Mouse (Mus musculus) midbrain, embryonic 11.5 days (tissue): ENCODE data around the gene Ap3b2. TPM values are rescaled to one million over a fixed set of nuclear protein-coding genes. Genes with fewer than 3 reads are reported as not detected.
"Not testable (repeated sequence)": the region's sequence is repeated elsewhere in the genome, so short reads cannot be mapped to it uniquely, and the experiment has no call there.

ENCODE experiments used
- ATAC-seq: fragments of 200-750 bp; cut with Nextera tagmentation; 2 replicates; pipeline ENCODE4 v1.8.0; 2017; ENCODE audit warnings: moderate TSS enrichment, moderate library complexity; ENCODE audit not compliant: low FRiP score
- DNase-seq: peaks from one replicate; pipeline ENCODE4 v3.0.0; 2015; ENCODE audit warnings: low spot score; ENCODE audit errors: missing footprints
- H3K27ac ChIP-seq: fragments of 300-500 bp; sonication (generic); 2 replicates; pipeline ENCODE4 v1.5.1; 2014; ENCODE audit warnings: low read depth, low read length
- H3K27me3 ChIP-seq: fragments of 300-500 bp; sonication (generic); 2 replicates; pipeline ENCODE4 v1.6.1; 2014; ENCODE audit warnings: mild to moderate bottlenecking, low read length, moderate library complexity, mixed read lengths; ENCODE audit not compliant: control insufficient read depth, insufficient read depth
- H3K36me3 ChIP-seq: fragments of 300-500 bp; sonication (generic); 2 replicates; pipeline ENCODE4 v1.6.1; 2014; ENCODE audit warnings: mild to moderate bottlenecking, low read length, moderate library complexity, mixed read lengths; ENCODE audit not compliant: control insufficient read depth, insufficient read depth
- H3K4me1 ChIP-seq: fragments of 300-500 bp; sonication (generic); 2 replicates; pipeline ENCODE4 v1.6.1; 2014; ENCODE audit warnings: low read length; ENCODE audit not compliant: control insufficient read depth, insufficient read depth
- H3K4me2 ChIP-seq: fragments of 300-500 bp; sonication (generic); 2 replicates; pipeline ENCODE4 v1.6.1; 2014; ENCODE audit warnings: mild to moderate bottlenecking, moderate library complexity
- H3K4me3 ChIP-seq: fragments of 300-500 bp; sonication (generic); 2 replicates; pipeline ENCODE4 v1.5.1; 2014; ENCODE audit warnings: low read depth, low read length
- H3K9ac ChIP-seq: fragments of 300-500 bp; sonication (generic); 2 replicates; pipeline ENCODE4 v1.6.1; 2014; ENCODE audit warnings: low read length
- H3K9me3 ChIP-seq: fragments of 300-500 bp; sonication (generic); 2 replicates; pipeline ENCODE4 v1.6.1; 2016; ENCODE audit warnings: low read length; ENCODE audit not compliant: control insufficient read depth
- WGBS: fragments of 180-500 bp; shearing (Covaris S2); extraction: QIAGEN DNeasy Blood & Tissue Kit; methylation state at CpG from one replicate; pipeline ENCODE4 v1.1.7; 2014; 5-methylcytosine and 5-hydroxymethylcytosine counted together
- polyA plus RNA-seq: library from polyadenylated mRNA; unstranded; fragments of >200 nt; fragmentation: Nextera tagmentation; extraction: Ambion mirVana; gene quantifications from 2 replicates; pipeline ENCODE4 v1.2.1, GENCODE M21; 2014

The Ap3b2 gene
- polyA plus RNA-seq, 1 experiment from 2014 or later, result 34.4 TPM

GRCm38 (mm10) chr7:81480800-81481199 is 12.9 kb downstream of the Ap3b2 start:
- Histone ChIP-seq H3K27me3 (peaks cover 12% of the 10 kb centered on the region), H3K9me3 (no peaks in the 10 kb centered on the region), H3K4me3 (no peak overlapping the region), H3K4me1 (peaks cover 6% of the 10 kb centered on the region; the same call in 1 of the 2 replicates), H3K4me2 (0 out of 2 replicates have a peak overlapping the region, but pooled peaks have one; percentile 6), H3K9ac (no peak overlapping the region), H3K36me3 (no peaks in the 10 kb centered on the region), H3K27ac (no peak overlapping the region)
- peak; percentile 51; the same call in 1 of the 2 replicates for ATAC-seq
- DNase-seq, result no peak
- WGBS, result 1% methylated on average over 8 of the region's 8 CpGs

GRCm38 (mm10) chr7:81479531-81480090 is 14.1 kb downstream of the Ap3b2 start:
- 78% methylated on average over 3 of the region's 3 CpGs for WGBS
- Histone ChIP-seq H3K9ac (no peak overlapping the region), H3K4me1 (peaks cover 6% of the 10 kb centered on the region; the same call in 1 of the 2 replicates), H3K4me3 (no peak overlapping the region), H3K27me3 (peaks cover 12% of the 10 kb centered on the region), H3K4me2 (no peak overlapping the region), H3K36me3 (no peaks in the 10 kb centered on the region), H3K27ac (no peak overlapping the region), H3K9me3 (no peaks in the 10 kb centered on the region)
- DNase-seq (no peak), ATAC-seq (no peak)

- DNase-seq, H3K9me3 ChIP-seq, H3K9ac ChIP-seq, H3K36me3 ChIP-seq, H3K4me1 ChIP-seq, H3K4me2 ChIP-seq, H3K4me3 ChIP-seq, H3K27ac ChIP-seq, ATAC-seq: not testable (repeated sequence)
- peaks cover 12% of the 10 kb centered on the region for H3K27me3 ChIP-seq
These were observed 15.5 kb downstream of the Ap3b2 start for GRCm38 (mm10) chr7:81478261-81478660.

GRCm38 (mm10) chr7:81476833-81477232 is 16.9 kb downstream of the Ap3b2 start:
- peaks cover 6% of the 10 kb centered on the region; the same call in 1 of the 2 replicates for H3K4me1 ChIP-seq
- DNase-seq, result no peak
- no peaks in the 10 kb centered on the region for H3K36me3 ChIP-seq
- H3K27me3 ChIP-seq, result peaks cover 12% of the 10 kb centered on the region
- no peaks in the 10 kb centered on the region for H3K9me3 ChIP-seq
- peak overlapping the region; percentile 0; the same call in 1 of the 2 replicates for H3K4me2 ChIP-seq
- H3K4me3 ChIP-seq, result no peak overlapping the region
- H3K9ac ChIP-seq, result no peak overlapping the region
- H3K27ac ChIP-seq, result no peak overlapping the region
- peak; percentile 64 for ATAC-seq
- WGBS, result 3% methylated on average over 24 of the region's 24 CpGs

- H3K9me3 ChIP-seq, result no peaks in the 10 kb centered on the region
- H3K36me3 ChIP-seq, result no peaks in the 10 kb centered on the region
- DNase-seq (no peak), ATAC-seq (no peak)
- no peak overlapping the region for H3K4me2 ChIP-seq
- H3K9ac ChIP-seq, result no peak overlapping the region
- 65% methylated on average over 3 of the region's 3 CpGs for WGBS
- H3K27ac ChIP-seq, result no peak overlapping the region
- no peaks in the 10 kb centered on the region; the same call in 1 of the 2 replicates for H3K4me1 ChIP-seq
- peaks cover 12% of the 10 kb centered on the region for H3K27me3 ChIP-seq
- H3K4me3 ChIP-seq, result no peak overlapping the region
These were observed 18.5 kb downstream of the Ap3b2 start for GRCm38 (mm10) chr7:81475221-81475620.

GRCm38 (mm10) chr7:81464906-81465450 is 28.7 kb downstream of the Ap3b2 start:
- H3K27ac ChIP-seq, result no peak overlapping the region
- no peak overlapping the region for H3K4me3 ChIP-seq
- H3K36me3 ChIP-seq, result no peaks in the 10 kb centered on the region
- no peak overlapping the region for H3K4me2 ChIP-seq
- no peaks in the 10 kb centered on the region for H3K4me1 ChIP-seq
- DNase-seq (no peak), ATAC-seq (no peak)
- 75% methylated on average over 9 of the region's 9 CpGs for WGBS
- H3K9ac ChIP-seq, result no peak overlapping the region
- no peaks in the 10 kb centered on the region for H3K9me3 ChIP-seq
- no peaks in the 10 kb centered on the region for H3K27me3 ChIP-seq

GRCm38 (mm10) chr7:81464116-81464515 is 29.6 kb downstream of the Ap3b2 start:
- Histone ChIP-seq H3K4me3 (no peak overlapping the region), H3K27ac (no peak overlapping the region), H3K9ac (no peak overlapping the region), H3K4me2 (no peak overlapping the region), H3K9me3 (no peaks in the 10 kb centered on the region), H3K36me3 (no peaks in the 10 kb centered on the region), H3K4me1 (no peaks in the 10 kb centered on the region), H3K27me3 (no peaks in the 10 kb centered on the region)
- 6% methylated on average over 4 of the region's 4 CpGs for WGBS
- no peak for DNase-seq
- no peak for ATAC-seq

GRCm38 (mm10) chr7:81462815-81463214 is 30.9 kb downstream of the Ap3b2 start:
- Histone ChIP-seq H3K9ac (no peak overlapping the region), H3K36me3 (no peaks in the 10 kb centered on the region), H3K9me3 (no peaks in the 10 kb centered on the region), H3K4me2 (no peak overlapping the region), H3K4me3 (no peak overlapping the region), H3K27ac (no peak overlapping the region), H3K27me3 (no peaks in the 10 kb centered on the region; the same call in 1 of the 2 replicates), H3K4me1 (no peaks in the 10 kb centered on the region)
- no peak for DNase-seq
- no peak for ATAC-seq
- 82% methylated on average over 3 of the region's 3 CpGs for WGBS

GRCm38 (mm10) chr7:81455155-81455651 is 38.5 kb downstream of the Ap3b2 start, which contains the start of gene Cpeb1:
TSS of gene Cpeb1 (minus strand) at chr7:81455465.
- Histone ChIP-seq H3K27ac (no peak within 1 kb of the TSS), H3K9me3 (no peaks in the 10 kb centered on the region), H3K4me2 (peak within 1 kb of the TSS; percentile 80), H3K36me3 (no peaks in the 10 kb centered on the region), H3K27me3 (peaks cover 48% of the 10 kb centered on the region), H3K9ac (peak within 1 kb of the TSS; percentile 40; the same call in 1 of the 2 replicates), H3K4me1 (peaks cover 22% of the 10 kb centered on the region), H3K4me3 (peak within 1 kb of the TSS; percentile 46)
- under 1% methylated on average over 28 of the region's 28 CpGs for WGBS
- ATAC-seq (peak; percentile 43; the same call in 1 of the 2 replicates), DNase-seq (peak; percentile 92)
